Mouse (Mus musculus): ENCODE results near the gene Il12a. TPM values are rescaled to one million over a fixed set of nuclear protein-coding genes. Genes with fewer than 3 reads are reported as not detected.

Il12a gene
- total and polyA plus RNA-seq, 2 experiments from 2014 or later: 0.12 TPM; not detected in 1

DNA sequence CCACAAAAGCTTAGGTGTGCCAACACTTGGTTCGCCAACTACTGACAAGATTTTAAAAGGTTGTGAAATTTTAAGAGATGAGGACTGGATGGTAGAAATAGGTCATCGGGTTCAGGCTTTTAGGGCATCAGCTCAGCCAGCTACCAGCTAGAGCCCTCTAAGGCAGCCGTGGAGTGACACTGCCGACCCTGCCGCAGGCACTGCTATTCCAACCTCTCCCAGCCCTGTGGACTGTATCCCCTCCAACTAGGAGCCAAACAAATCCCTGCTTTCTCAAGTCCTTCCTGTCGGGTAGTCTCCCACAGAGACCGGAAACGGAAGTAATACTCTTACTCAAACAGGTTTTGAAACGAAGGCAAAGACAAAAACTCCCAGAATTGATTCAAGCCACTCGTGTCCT is 15.9 kb downstream of the Il12a start:
- Histone ChIP-seq H3K9ac (replicated peaks; ENCODE audit: low read depth, low read length) (no peak overlapping the region), H3K9me3 (replicated peaks; ENCODE audit: control insufficient read depth, low read length) (no peaks in the 10 kb centered on the region), H3K27ac (ENCODE audit: low read depth) (no peak overlapping the region), H3K4me1 (ENCODE audit: control insufficient read depth, insufficient read depth) (no peaks in the 10 kb centered on the region), H3K36me3 (replicated peaks; ENCODE audit: control insufficient read depth, insufficient read depth, low read length) (no peaks in the 10 kb centered on the region), H3K4me3 (ENCODE audit: low read depth, low read length) (no peak overlapping the region), H3K4me2 (ENCODE audit: low read depth, low read length) (no peak overlapping the region), H3K27me3 (ENCODE audit: control insufficient read depth, insufficient read depth, low read length) (no peaks in the 10 kb centered on the region)
- ATAC-seq (ENCODE audit: insufficient read depth, low read depth) (no peak), DNase-seq (ENCODE audit: low spot score) (no peak)
- TF ChIP-seq CTCF (IDR thresholded peaks at IDR 0.05; ENCODE audit: low read depth): no peak
- TF ChIP-seq EP300 (IDR thresholded peaks at IDR 0.05; ENCODE audit: low read depth): no peak
- WGBS: 81% methylated on average over 10 of the region's 10 CpGs

DNA sequence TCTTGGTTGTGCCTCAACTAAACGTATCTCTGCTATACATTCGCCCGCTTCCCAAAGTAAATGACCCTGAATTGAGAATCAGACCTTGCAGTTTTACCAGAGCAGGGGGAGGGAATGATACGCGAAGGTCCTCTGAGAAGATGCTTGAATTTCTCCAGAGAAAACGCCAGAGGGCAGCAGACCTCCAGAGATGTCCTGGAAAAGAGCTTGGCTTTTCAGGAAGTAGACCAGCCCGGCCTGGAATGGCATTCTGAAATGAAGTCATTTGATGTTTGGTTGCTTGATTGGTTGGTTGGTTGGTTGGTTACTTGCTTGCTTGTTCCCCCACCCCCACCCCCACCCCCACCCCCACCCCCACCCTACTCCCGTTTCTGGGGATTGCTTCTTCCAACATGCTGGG is 17.8 kb downstream of the Il12a start:
- H3K4me1 ChIP-seq (ENCODE audit: control insufficient read depth, insufficient read depth): no peaks in the 10 kb centered on the region
- H3K36me3 ChIP-seq (replicated peaks; ENCODE audit: control insufficient read depth, insufficient read depth, low read length): no peaks in the 10 kb centered on the region
- H3K27ac ChIP-seq (ENCODE audit: low read depth): no peak overlapping the region
- no peaks in the 10 kb centered on the region for H3K9me3 ChIP-seq (replicated peaks; ENCODE audit: control insufficient read depth, low read length)
- no peak for ATAC-seq (ENCODE audit: insufficient read depth, low read depth)
- no peak overlapping the region for H3K9ac ChIP-seq (replicated peaks; ENCODE audit: low read depth, low read length)
- peak; percentile 70 for DNase-seq (ENCODE audit: low spot score)
- H3K4me2 ChIP-seq (ENCODE audit: low read depth, low read length): no peak overlapping the region
- no peak overlapping the region for H3K4me3 ChIP-seq (ENCODE audit: low read depth, low read length)
- H3K27me3 ChIP-seq (ENCODE audit: control insufficient read depth, insufficient read depth, low read length): no peaks in the 10 kb centered on the region
- 43% methylated on average over 8 of the region's 8 CpGs for WGBS
- no peak for TF ChIP-seq EP300 (IDR thresholded peaks at IDR 0.05; ENCODE audit: low read depth)
- TF ChIP-seq CTCF (IDR thresholded peaks at IDR 0.05; ENCODE audit: low read depth): peak; percentile 67

DNA sequence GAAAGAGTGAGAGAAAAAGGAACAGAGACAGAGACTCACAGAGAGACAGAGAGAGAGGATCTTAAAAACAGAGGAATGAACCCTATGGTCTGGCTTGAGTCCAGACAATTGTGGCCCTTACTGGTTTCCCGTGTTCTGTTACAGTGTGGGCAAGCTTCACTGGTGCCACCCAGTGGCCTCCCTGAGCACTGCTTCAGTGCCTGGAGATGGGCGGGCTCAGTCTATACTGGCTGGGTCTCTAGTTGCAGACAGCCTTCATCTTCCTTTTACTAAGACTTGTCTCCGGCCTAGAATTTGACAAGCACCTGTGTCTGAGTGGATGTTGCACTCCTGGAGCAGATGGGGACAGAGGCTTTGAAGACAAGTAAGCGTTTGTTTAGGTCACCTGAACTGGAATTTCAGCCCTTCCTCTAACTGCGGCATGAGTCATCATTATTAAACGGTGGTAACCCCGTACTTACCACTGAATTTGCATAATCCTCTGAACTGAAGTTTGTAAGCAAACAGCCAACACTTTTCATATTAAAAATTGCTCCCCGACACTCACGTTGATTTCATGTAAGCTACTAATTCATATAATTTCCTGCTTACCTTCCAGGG is 18.9 kb downstream of the Il12a start:
- Histone ChIP-seq H3K27me3 (ENCODE audit: control insufficient read depth, insufficient read depth, low read length) (no peaks in the 10 kb centered on the region), H3K4me1 (ENCODE audit: control insufficient read depth, insufficient read depth) (no peaks in the 10 kb centered on the region), H3K27ac (ENCODE audit: low read depth) (no peak overlapping the region), H3K36me3 (replicated peaks; ENCODE audit: control insufficient read depth, insufficient read depth, low read length) (no peaks in the 10 kb centered on the region), H3K9ac (replicated peaks; ENCODE audit: low read depth, low read length) (no peak overlapping the region), H3K4me3 (ENCODE audit: low read depth, low read length) (no peak overlapping the region), H3K4me2 (ENCODE audit: low read depth, low read length) (no peak overlapping the region), H3K9me3 (replicated peaks; ENCODE audit: control insufficient read depth, low read length) (no peaks in the 10 kb centered on the region)
- peak; percentile 75 for ATAC-seq (ENCODE audit: insufficient read depth, low read depth)
- DNase-seq (ENCODE audit: low spot score): no peak
- 49% methylated on average over 9 of the region's 9 CpGs for WGBS
- TF ChIP-seq CTCF (IDR thresholded peaks at IDR 0.05; ENCODE audit: low read depth) (peak; percentile 63), EP300 (IDR thresholded peaks at IDR 0.05; ENCODE audit: low read depth) (no peak)

DNA sequence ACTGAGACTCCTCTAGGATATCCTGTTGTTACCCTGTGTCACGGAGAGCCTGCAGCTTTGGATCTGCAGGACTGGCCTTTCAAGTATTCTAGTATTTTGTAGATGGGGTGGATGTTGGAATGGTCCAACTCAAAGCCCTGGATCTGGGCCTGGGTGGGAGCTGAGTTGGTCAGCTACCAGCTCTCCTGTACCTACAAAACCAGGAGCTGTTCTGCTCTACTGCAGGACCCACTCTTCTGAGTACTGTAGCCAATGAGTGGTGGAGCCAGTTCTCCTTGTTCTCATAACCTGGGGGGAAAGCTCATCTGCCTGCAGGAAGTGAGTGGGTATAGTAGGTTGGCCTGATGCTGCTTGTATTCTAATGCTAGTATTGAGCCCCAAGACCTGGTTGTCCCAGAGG is 20.0 kb downstream of the Il12a start:
- Histone ChIP-seq H3K9me3 (replicated peaks; ENCODE audit: control insufficient read depth, low read length) (no peaks in the 10 kb centered on the region), H3K4me1 (ENCODE audit: control insufficient read depth, insufficient read depth) (no peaks in the 10 kb centered on the region), H3K36me3 (replicated peaks; ENCODE audit: control insufficient read depth, insufficient read depth, low read length) (no peaks in the 10 kb centered on the region), H3K27me3 (ENCODE audit: control insufficient read depth, insufficient read depth, low read length) (no peaks in the 10 kb centered on the region), H3K27ac (ENCODE audit: low read depth) (no peak overlapping the region), H3K4me3 (ENCODE audit: low read depth, low read length) (no peak overlapping the region), H3K4me2 (ENCODE audit: low read depth, low read length) (no peak overlapping the region), H3K9ac (replicated peaks; ENCODE audit: low read depth, low read length) (no peak overlapping the region)
- no peak for DNase-seq (ENCODE audit: low spot score)
- no peak for TF ChIP-seq EP300 (IDR thresholded peaks at IDR 0.05; ENCODE audit: low read depth)
- no peak for TF ChIP-seq CTCF (IDR thresholded peaks at IDR 0.05; ENCODE audit: low read depth)
- no peak for ATAC-seq (ENCODE audit: insufficient read depth, low read depth)
- WGBS: 79% methylated on average over 1 of the region's 1 CpGs

DNA sequence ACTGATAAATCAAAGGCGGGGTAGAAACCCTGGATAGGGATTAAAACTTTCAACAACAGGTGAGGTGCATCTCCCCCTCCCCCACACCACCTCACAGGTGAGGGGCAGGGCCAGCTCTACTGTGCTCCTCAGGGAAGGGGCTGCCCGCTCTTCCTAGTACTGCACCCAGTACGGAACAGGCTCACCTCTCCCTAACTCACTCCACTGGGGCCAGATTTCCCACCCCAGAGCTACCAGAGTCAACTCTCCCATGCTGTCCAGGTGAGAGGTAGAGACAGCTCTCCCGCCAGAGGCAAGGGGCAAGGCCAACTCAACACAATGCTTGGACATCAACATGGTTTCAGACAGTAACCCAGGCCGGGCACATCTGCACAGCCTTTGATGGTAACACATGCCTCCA is 21.1 kb downstream of the Il12a start:
- Histone ChIP-seq H3K4me1 (ENCODE audit: control insufficient read depth, insufficient read depth) (no peaks in the 10 kb centered on the region), H3K36me3 (replicated peaks; ENCODE audit: control insufficient read depth, insufficient read depth, low read length) (no peaks in the 10 kb centered on the region), H3K4me3 (ENCODE audit: low read depth, low read length) (no peak overlapping the region), H3K9me3 (replicated peaks; ENCODE audit: control insufficient read depth, low read length) (no peaks in the 10 kb centered on the region), H3K27ac (ENCODE audit: low read depth) (no peak overlapping the region), H3K4me2 (ENCODE audit: low read depth, low read length) (no peak overlapping the region), H3K9ac (replicated peaks; ENCODE audit: low read depth, low read length) (no peak overlapping the region), H3K27me3 (ENCODE audit: control insufficient read depth, insufficient read depth, low read length) (no peaks in the 10 kb centered on the region)
- WGBS: 83% methylated on average over 5 of the region's 5 CpGs
- DNase-seq (ENCODE audit: low spot score) (no peak), ATAC-seq (ENCODE audit: insufficient read depth, low read depth) (no peak)
- TF ChIP-seq EP300 (IDR thresholded peaks at IDR 0.05; ENCODE audit: low read depth) (no peak), CTCF (IDR thresholded peaks at IDR 0.05; ENCODE audit: low read depth) (no peak)

DNA sequence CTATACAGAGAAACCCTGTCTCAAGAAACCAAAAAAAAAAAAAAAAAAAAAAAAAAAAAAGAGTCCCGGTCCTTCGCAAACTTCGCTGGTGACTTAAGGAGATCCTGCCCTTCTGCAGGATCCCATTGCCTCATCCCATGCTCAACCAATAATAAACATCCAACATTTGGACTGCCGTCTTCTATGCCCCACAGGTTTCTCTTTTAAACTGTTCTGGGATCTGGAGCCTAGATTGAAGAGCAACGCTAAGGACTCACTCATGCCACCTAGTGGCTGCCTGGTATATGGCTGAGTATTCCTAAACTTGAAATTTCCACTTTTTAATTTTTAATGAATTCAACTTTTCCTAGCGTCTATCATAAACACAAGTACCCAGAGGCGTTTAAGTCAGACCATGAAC is 23.1 kb downstream of the Il12a start:
- 8% methylated on average over 7 of the region's 7 CpGs for WGBS
- Histone ChIP-seq H3K9me3 (replicated peaks; ENCODE audit: control insufficient read depth, low read length) (no peaks in the 10 kb centered on the region), H3K27me3 (ENCODE audit: control insufficient read depth, insufficient read depth, low read length) (no peaks in the 10 kb centered on the region), H3K4me2 (ENCODE audit: low read depth, low read length) (peak overlapping the region; percentile 53), H3K36me3 (replicated peaks; ENCODE audit: control insufficient read depth, insufficient read depth, low read length) (no peaks in the 10 kb centered on the region), H3K27ac (ENCODE audit: low read depth) (no peak overlapping the region), H3K4me3 (ENCODE audit: low read depth, low read length) (peak overlapping the region; percentile 38), H3K4me1 (ENCODE audit: control insufficient read depth, insufficient read depth) (no peaks in the 10 kb centered on the region), H3K9ac (replicated peaks; ENCODE audit: low read depth, low read length) (no peak overlapping the region)
- no peak for ATAC-seq (ENCODE audit: insufficient read depth, low read depth)
- TF ChIP-seq CTCF (IDR thresholded peaks at IDR 0.05; ENCODE audit: low read depth) (peak; percentile 83), EP300 (IDR thresholded peaks at IDR 0.05; ENCODE audit: low read depth) (no peak)
- peak; percentile 65 for DNase-seq (ENCODE audit: low spot score)
